Mouse (Mus musculus): ENCODE data around the gene Sp3. TPM values are rescaled to one million over a fixed set of nuclear protein-coding genes. Genes with fewer than 3 reads are reported as not detected.
A peak's percentile ranks its signal among the peaks of the same experiment; 100 is the strongest.
"Not testable (repeated sequence)": the region's sequence is repeated elsewhere in the genome, so short reads cannot be mapped to it uniquely, and the experiment has no call there.

Sp3 gene
- polyA plus RNA-seq, 1 experiment from 2014 or later: 72.3 TPM

- Histone ChIP-seq H3K9me3 (ENCODE audit: low read depth, low read length) (no peaks in the 10 kb centered on the region), H3K27me3 (ENCODE audit: insufficient read depth, low read length) (no peaks in the 10 kb centered on the region), H3K9ac (no peak overlapping the region), H3K4me3 (ENCODE audit: low read depth, low read length) (no peak overlapping the region), H3K4me2 (no peak overlapping the region), H3K36me3 (ENCODE audit: insufficient read depth) (no peaks in the 10 kb centered on the region), H3K27ac (ENCODE audit: low read depth) (no peak overlapping the region), H3K4me1 (ENCODE audit: insufficient read depth) (no peaks in the 10 kb centered on the region)
- 76% methylated on average over 7 of the region's 7 CpGs for whole genome bisulfite sequencing
- no peak for ATAC-seq (ENCODE audit: insufficient read depth)
- no peak for TF ChIP-seq CTCF (IDR thresholded peaks at IDR 0.05; ENCODE audit: low read depth)
- no peak for DNase-seq
Measured at GRCm38 (mm10) chr2:72915245-72915930, 64.9 kb downstream of the Sp3 start.

GRCm38 (mm10) chr2:72913458-72913760 is 66.8 kb downstream of the Sp3 start:
- Histone ChIP-seq H3K9me3 (ENCODE audit: low read depth, low read length) (no peaks in the 10 kb centered on the region), H3K27me3 (ENCODE audit: insufficient read depth, low read length) (no peaks in the 10 kb centered on the region), H3K36me3 (ENCODE audit: insufficient read depth) (no peaks in the 10 kb centered on the region), H3K27ac (ENCODE audit: low read depth) (no peak overlapping the region), H3K9ac (no peak overlapping the region), H3K4me1 (ENCODE audit: insufficient read depth) (no peaks in the 10 kb centered on the region), H3K4me2 (no peak overlapping the region), H3K4me3 (ENCODE audit: low read depth, low read length) (no peak overlapping the region)
- WGBS: 49% methylated on average over 7 of the region's 7 CpGs
- no peak for TF ChIP-seq CTCF (IDR thresholded peaks at IDR 0.05; ENCODE audit: low read depth)
- ATAC-seq (ENCODE audit: insufficient read depth): no peak
- peak; percentile 32 for DNase-seq

- Histone ChIP-seq H3K27me3 (ENCODE audit: insufficient read depth, low read length) (no peaks in the 10 kb centered on the region), H3K9me3 (ENCODE audit: low read depth, low read length) (no peaks in the 10 kb centered on the region), H3K27ac (ENCODE audit: low read depth) (no peak overlapping the region), H3K9ac (no peak overlapping the region), H3K36me3 (ENCODE audit: insufficient read depth) (no peaks in the 10 kb centered on the region), H3K4me3 (ENCODE audit: low read depth, low read length) (no peak overlapping the region), H3K4me2 (no peak overlapping the region), H3K4me1 (ENCODE audit: insufficient read depth) (no peaks in the 10 kb centered on the region)
- 85% methylated on average over 11 of the region's 11 CpGs for WGBS
- DNase-seq (no peak), ATAC-seq (ENCODE audit: insufficient read depth) (no peak)
- TF ChIP-seq CTCF (IDR thresholded peaks at IDR 0.05; ENCODE audit: low read depth): no peak
Measured at GRCm38 (mm10) chr2:72912708-72913457, 67.4 kb downstream of the Sp3 start.

GRCm38 (mm10) chr2:72911527-72911926 is 68.7 kb downstream of the Sp3 start:
- ATAC-seq (ENCODE audit: insufficient read depth) (no peak), DNase-seq (no peak)
- Histone ChIP-seq H3K36me3 (ENCODE audit: insufficient read depth) (no peaks in the 10 kb centered on the region), H3K27ac (ENCODE audit: low read depth) (no peak overlapping the region), H3K9ac (no peak overlapping the region), H3K4me2 (no peak overlapping the region), H3K9me3 (ENCODE audit: low read depth, low read length) (no peaks in the 10 kb centered on the region), H3K4me1 (ENCODE audit: insufficient read depth) (no peaks in the 10 kb centered on the region), H3K27me3 (ENCODE audit: insufficient read depth, low read length) (no peaks in the 10 kb centered on the region), H3K4me3 (ENCODE audit: low read depth, low read length) (no peak overlapping the region)
- no peak for TF ChIP-seq CTCF (IDR thresholded peaks at IDR 0.05; ENCODE audit: low read depth)
- WGBS: 80% methylated on average over 9 of the region's 9 CpGs

GRCm38 (mm10) chr2:72909046-72909445 is 71.2 kb downstream of the Sp3 start:
- ATAC-seq (ENCODE audit: insufficient read depth) (no peak), DNase-seq (no peak)
- no peak overlapping the region for H3K9ac ChIP-seq
- H3K4me2 ChIP-seq: no peak overlapping the region
- H3K4me1 ChIP-seq (ENCODE audit: insufficient read depth): no peaks in the 10 kb centered on the region
- no peak overlapping the region for H3K4me3 ChIP-seq (ENCODE audit: low read depth, low read length)
- no peaks in the 10 kb centered on the region for H3K36me3 ChIP-seq (ENCODE audit: insufficient read depth)
- no peaks in the 10 kb centered on the region for H3K27me3 ChIP-seq (ENCODE audit: insufficient read depth, low read length)
- whole genome bisulfite sequencing: 79% methylated on average over 4 of the region's 4 CpGs
- no peak for TF ChIP-seq CTCF (IDR thresholded peaks at IDR 0.05; ENCODE audit: low read depth)
- H3K9me3 ChIP-seq (ENCODE audit: low read depth, low read length): no peaks in the 10 kb centered on the region
- H3K27ac ChIP-seq (ENCODE audit: low read depth): no peak overlapping the region

- H3K9ac ChIP-seq: no peak overlapping the region
- H3K4me3 ChIP-seq (ENCODE audit: low read depth, low read length): no peak overlapping the region
- no peaks in the 10 kb centered on the region for H3K36me3 ChIP-seq (ENCODE audit: insufficient read depth)
- H3K27ac ChIP-seq (ENCODE audit: low read depth): no peak overlapping the region
- WGBS: 59% methylated on average over 20 of the region's 20 CpGs
- no peaks in the 10 kb centered on the region for H3K27me3 ChIP-seq (ENCODE audit: insufficient read depth, low read length)
- H3K4me1 ChIP-seq (ENCODE audit: insufficient read depth): no peaks in the 10 kb centered on the region
- H3K4me2 ChIP-seq: no peak overlapping the region
- TF ChIP-seq CTCF (IDR thresholded peaks at IDR 0.05; ENCODE audit: low read depth): no peak
- no peak for ATAC-seq (ENCODE audit: insufficient read depth)
- no peaks in the 10 kb centered on the region for H3K9me3 ChIP-seq (ENCODE audit: low read depth, low read length)
- DNase-seq: peak; percentile 8
Measured at GRCm38 (mm10) chr2:72908191-72908910, 71.9 kb downstream of the Sp3 start.

- 68% methylated on average over 8 of the region's 8 CpGs for WGBS
- no peak overlapping the region for H3K4me2 ChIP-seq
- no peak for TF ChIP-seq CTCF (IDR thresholded peaks at IDR 0.05; ENCODE audit: low read depth)
- no peaks in the 10 kb centered on the region for H3K9me3 ChIP-seq (ENCODE audit: low read depth, low read length)
- ATAC-seq (ENCODE audit: insufficient read depth) (no peak), DNase-seq (no peak)
- no peak overlapping the region for H3K9ac ChIP-seq
- no peak overlapping the region for H3K27ac ChIP-seq (ENCODE audit: low read depth)
- H3K4me1 ChIP-seq (ENCODE audit: insufficient read depth): no peaks in the 10 kb centered on the region
- H3K27me3 ChIP-seq (ENCODE audit: insufficient read depth, low read length): no peaks in the 10 kb centered on the region
- H3K36me3 ChIP-seq (ENCODE audit: insufficient read depth): no peaks in the 10 kb centered on the region
- H3K4me3 ChIP-seq (ENCODE audit: low read depth, low read length): no peak overlapping the region
Measured at GRCm38 (mm10) chr2:72906745-72907144, 73.5 kb downstream of the Sp3 start.

- H3K27me3 ChIP-seq (ENCODE audit: insufficient read depth, low read length); H3K27ac ChIP-seq (ENCODE audit: low read depth); ATAC-seq (ENCODE audit: insufficient read depth); H3K9me3 ChIP-seq (ENCODE audit: low read depth, low read length); H3K9ac ChIP-seq; H3K36me3 ChIP-seq (ENCODE audit: insufficient read depth); H3K4me3 ChIP-seq (ENCODE audit: low read depth, low read length); H3K4me2 ChIP-seq; H3K4me1 ChIP-seq (ENCODE audit: insufficient read depth); DNase-seq: not testable (repeated sequence)
- WGBS: 86% methylated on average over 16 of the region's 16 CpGs
Measured at GRCm38 (mm10) chr2:72902816-72903680, 77.2 kb downstream of the Sp3 start.

All from lung, embryonic 14.5 days (tissue).